Mouse (Mus musculus) embryonic facial prominence, embryonic 10.5 days (tissue): ENCODE measurements around the gene Edem3. TPM values are rescaled to one million over a fixed set of nuclear protein-coding genes. Genes with fewer than 3 reads are reported as not detected.
"Not testable (repeated sequence)": the region's sequence is repeated elsewhere in the genome, so short reads cannot be mapped to it uniquely, and the experiment has no call there.

ENCODE experiments used
- DNase-seq: peaks from one replicate; pipeline ENCODE4 v3.0.0-alpha.2; 2017; ENCODE audit warnings: low spot score
- H3K27ac ChIP-seq: fragments of 300-500 bp; sonication (generic); replicated peaks from 2 replicates; pipeline ENCODE4 v1.5.1; 2016; ENCODE audit warnings: mild to moderate bottlenecking
- H3K27me3 ChIP-seq: fragments of 300-500 bp; sonication (generic); replicated peaks from 2 replicates; pipeline ENCODE4 v1.6.1; 2016; ENCODE audit warnings: low read depth, mild to moderate bottlenecking; ENCODE audit not compliant: poor library complexity, severe bottlenecking
- H3K36me3 ChIP-seq: fragments of 300-500 bp; sonication (generic); replicated peaks from 2 replicates; pipeline ENCODE4 v1.6.1; 2016; ENCODE audit warnings: mild to moderate bottlenecking, moderate library complexity
- H3K4me1 ChIP-seq: fragments of 300-500 bp; sonication (generic); 2 replicates; pipeline ENCODE4 v1.6.1; 2016
- H3K4me3 ChIP-seq: fragments of 300-500 bp; sonication (generic); 2 replicates; pipeline ENCODE4 v1.5.1; 2016; ENCODE audit warnings: mild to moderate bottlenecking, moderate library complexity
- H3K9me3 ChIP-seq: fragments of 300-500 bp; sonication (generic); 2 replicates; pipeline ENCODE4 v1.6.1; 2016; ENCODE audit warnings: mild to moderate bottlenecking
- WGBS: fragments of 180-500 bp; shearing (Covaris S2); methylation state at CpG from one replicate; pipeline ENCODE4 v1.1.7; 2016; 5-methylcytosine and 5-hydroxymethylcytosine counted together
- polyA plus RNA-seq: library from polyadenylated mRNA; unstranded; fragments of >200 nt; fragmentation: Nextera tagmentation; extraction: Ambion mirVana; gene quantifications from 2 replicates; pipeline ENCODE4 v1.2.1, GENCODE M21; 2016

Gene Edem3
- polyA plus RNA-seq, 1 experiment from 2014 or later, result 19.1 TPM

GRCm38 (mm10) chr1:151719911-151720310 is 35.3 kb upstream of the Edem3 start:
- no peak overlapping the region for H3K4me3 ChIP-seq
- no peaks in the 10 kb centered on the region for H3K27me3 ChIP-seq
- H3K4me1 ChIP-seq, result no peaks in the 10 kb centered on the region
- H3K36me3 ChIP-seq, result no peaks in the 10 kb centered on the region
- WGBS, result 91% methylated on average over 5 of the region's 5 CpGs
- no peak for DNase-seq
- no peaks in the 10 kb centered on the region for H3K9me3 ChIP-seq
- no peak overlapping the region for H3K27ac ChIP-seq

DNA sequence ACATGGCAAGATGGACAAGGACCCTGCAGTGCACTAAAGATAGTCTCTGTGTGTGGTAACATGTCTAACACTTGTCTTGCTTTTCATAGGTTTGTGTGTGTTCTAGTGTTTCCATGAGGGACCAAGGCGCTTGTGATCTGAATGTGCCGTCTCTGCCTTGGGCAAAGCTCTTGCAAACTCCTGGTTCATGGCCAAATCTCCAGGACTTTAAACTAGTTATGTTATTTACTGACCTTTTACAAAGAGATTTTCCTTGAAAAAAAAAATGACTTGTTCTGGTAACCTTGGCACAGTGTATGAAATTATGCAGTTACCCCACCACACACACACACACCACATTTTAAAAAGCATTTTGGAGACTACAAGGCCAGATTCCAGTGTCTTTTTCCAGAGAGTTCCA is 34.6 kb upstream of the Edem3 start:
- Histone ChIP-seq H3K9me3 (no peaks in the 10 kb centered on the region), H3K27me3 (no peaks in the 10 kb centered on the region), H3K4me1 (no peaks in the 10 kb centered on the region), H3K27ac (no peak overlapping the region), H3K36me3 (no peaks in the 10 kb centered on the region), H3K4me3 (no peak overlapping the region)
- DNase-seq, result no peak
- WGBS, result 93% methylated on average over 2 of the region's 2 CpGs

GRCm38 (mm10) chr1:151721357-151721983 is 33.7 kb upstream of the Edem3 start:
- no peak overlapping the region for H3K27ac ChIP-seq
- no peak overlapping the region for H3K4me3 ChIP-seq
- peaks cover 5% of the 10 kb centered on the region; the same call in 1 of the 2 replicates for H3K4me1 ChIP-seq
- WGBS, result 85% methylated on average over 10 of the region's 10 CpGs
- H3K27me3 ChIP-seq, result no peaks in the 10 kb centered on the region
- H3K36me3 ChIP-seq, result no peaks in the 10 kb centered on the region
- DNase-seq, result no peak
- no peaks in the 10 kb centered on the region for H3K9me3 ChIP-seq

- Histone ChIP-seq H3K36me3 (no peaks in the 10 kb centered on the region), H3K4me1 (peaks cover 8% of the 10 kb centered on the region; the same call in 1 of the 2 replicates), H3K9me3 (no peaks in the 10 kb centered on the region), H3K4me3 (no peak overlapping the region), H3K27me3 (no peaks in the 10 kb centered on the region), H3K27ac (no peak overlapping the region)
- 90% methylated on average over 4 of the region's 4 CpGs for WGBS
- DNase-seq, result no peak
Observed at GRCm38 (mm10) chr1:151723771-151724170, 31.4 kb upstream of the Edem3 start.

- DNase-seq, result no peak
- no peak overlapping the region for H3K27ac ChIP-seq
- H3K9me3 ChIP-seq, result no peaks in the 10 kb centered on the region
- H3K36me3 ChIP-seq, result no peaks in the 10 kb centered on the region
- peaks cover 8% of the 10 kb centered on the region; the same call in 1 of the 2 replicates for H3K4me1 ChIP-seq
- H3K27me3 ChIP-seq, result no peaks in the 10 kb centered on the region
- 79% methylated on average over 2 of the region's 2 CpGs for WGBS
- H3K4me3 ChIP-seq, result no peak overlapping the region
Observed at GRCm38 (mm10) chr1:151725590-151725989, 29.6 kb upstream of the Edem3 start.

DNA sequence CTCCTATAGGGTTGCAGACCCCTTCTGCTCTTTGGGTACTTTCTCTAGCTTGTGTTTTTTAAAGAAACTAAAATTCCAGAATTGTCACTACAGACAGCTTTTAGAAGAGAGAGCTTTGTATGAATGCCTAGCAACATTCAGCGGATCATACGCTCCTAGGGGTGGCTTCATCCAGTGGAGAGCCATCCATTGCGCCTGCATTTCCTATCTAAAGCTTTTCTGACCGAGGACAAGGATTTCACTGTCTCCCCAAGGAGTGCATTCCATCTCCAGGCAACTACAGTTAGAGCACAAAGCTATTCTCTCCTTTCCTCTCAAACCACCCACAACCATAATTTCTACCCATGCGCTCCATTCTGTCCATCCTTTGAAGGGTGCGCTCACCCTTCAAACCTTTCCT is 28.8 kb upstream of the Edem3 start:
- Histone ChIP-seq H3K36me3 (no peaks in the 10 kb centered on the region), H3K4me3 (no peak overlapping the region), H3K27ac (no peak overlapping the region), H3K9me3 (no peaks in the 10 kb centered on the region), H3K27me3 (no peaks in the 10 kb centered on the region), H3K4me1 (peaks cover 8% of the 10 kb centered on the region; the same call in 1 of the 2 replicates)
- WGBS, result 80% methylated on average over 6 of the region's 6 CpGs
- no peak for DNase-seq

DNA sequence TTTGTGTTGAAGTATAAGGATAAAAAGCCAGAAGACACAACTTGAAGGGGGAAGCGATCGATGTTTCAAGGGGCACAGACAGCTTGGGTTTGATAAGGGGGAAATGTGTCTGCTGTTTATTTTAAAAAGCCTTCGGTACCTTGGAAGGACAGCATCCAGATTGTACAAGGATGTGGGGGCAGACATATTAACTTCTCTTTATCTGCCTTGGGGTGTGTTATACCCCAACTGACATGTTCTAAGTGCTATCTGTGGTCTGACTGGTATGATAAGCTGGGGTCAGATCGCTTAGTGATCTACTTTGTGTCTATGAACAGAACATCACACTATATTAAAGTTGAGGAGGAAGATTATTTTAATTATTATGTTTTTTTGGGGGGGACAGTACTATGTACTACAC is 27.0 kb upstream of the Edem3 start:
- H3K27ac ChIP-seq, result no peak overlapping the region
- WGBS, result 89% methylated on average over 4 of the region's 4 CpGs
- H3K27me3 ChIP-seq, result no peaks in the 10 kb centered on the region
- H3K4me1 ChIP-seq, result peaks cover 8% of the 10 kb centered on the region; the same call in 1 of the 2 replicates
- no peaks in the 10 kb centered on the region for H3K9me3 ChIP-seq
- H3K36me3 ChIP-seq, result no peaks in the 10 kb centered on the region
- no peak for DNase-seq
- no peak overlapping the region for H3K4me3 ChIP-seq

DNA sequence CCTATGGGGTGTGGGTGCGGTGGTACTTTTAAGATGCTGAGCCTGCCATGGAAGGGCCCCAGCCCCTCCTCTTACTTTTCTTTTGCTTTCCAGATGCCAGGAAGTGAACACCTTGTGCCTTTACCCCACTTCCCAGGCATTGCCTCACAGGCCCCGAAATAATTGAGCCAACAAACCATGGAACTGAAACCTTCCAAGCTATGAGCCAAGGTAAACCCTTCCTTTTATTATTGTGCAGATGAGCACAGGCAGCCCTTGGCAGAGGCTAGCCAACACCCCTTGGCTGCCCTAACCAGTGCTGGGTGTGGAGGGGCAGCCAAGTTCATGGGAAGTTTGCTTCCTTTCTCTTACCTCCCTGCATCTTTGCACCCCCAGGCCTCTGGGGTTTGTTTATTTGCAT is 18.0 kb upstream of the Edem3 start:
- 76% methylated on average over 2 of the region's 2 CpGs for WGBS

GRCm38 (mm10) chr1:151741199-151741621 is 14.0 kb upstream of the Edem3 start:
- H3K4me1 ChIP-seq, result no peaks in the 10 kb centered on the region
- H3K27ac ChIP-seq, result no peak overlapping the region
- no peaks in the 10 kb centered on the region for H3K27me3 ChIP-seq
- H3K9me3 ChIP-seq, result no peaks in the 10 kb centered on the region
- 91% methylated on average over 7 of the region's 7 CpGs for WGBS
- no peaks in the 10 kb centered on the region for H3K36me3 ChIP-seq
- no peak for DNase-seq
- H3K4me3 ChIP-seq, result no peak overlapping the region

More for the DNA sequence above, 18.0 kb upstream of the Edem3 start:
- H3K9me3 ChIP-seq, result no peaks in the 10 kb centered on the region
- H3K36me3 ChIP-seq, result no peaks in the 10 kb centered on the region
- H3K27me3 ChIP-seq, result no peaks in the 10 kb centered on the region
- no peak overlapping the region for H3K27ac ChIP-seq
- H3K4me1 ChIP-seq, result no peaks in the 10 kb centered on the region
- H3K4me3 ChIP-seq, result no peak overlapping the region
- no peak for DNase-seq

GRCm38 (mm10) chr1:151749894-151750293 is 5.3 kb upstream of the Edem3 start:
- H3K4me3 ChIP-seq, DNase-seq, H3K27ac ChIP-seq, H3K4me1 ChIP-seq, H3K9me3 ChIP-seq, H3K36me3 ChIP-seq, H3K27me3 ChIP-seq: not testable (repeated sequence)
- WGBS, result 89% methylated on average over 2 of the region's 2 CpGs

- DNase-seq, result no peak
- no peak overlapping the region for H3K27ac ChIP-seq
- H3K27me3 ChIP-seq, result no peaks in the 10 kb centered on the region
- peaks cover 27% of the 10 kb centered on the region for H3K4me1 ChIP-seq
- 69% methylated on average over 4 of the region's 4 CpGs for WGBS
- H3K9me3 ChIP-seq, result no peaks in the 10 kb centered on the region
- H3K4me3 ChIP-seq, result no peak overlapping the region
- no peaks in the 10 kb centered on the region for H3K36me3 ChIP-seq
Observed at GRCm38 (mm10) chr1:151752946-151753345, 2.2 kb upstream of the Edem3 start.

GRCm38 (mm10) chr1:151753374-151753929 is 1.7 kb upstream of the Edem3 start:
- DNase-seq, result no peak
- H3K4me3 ChIP-seq, result no peak overlapping the region
- H3K4me1 ChIP-seq, result peaks cover 30% of the 10 kb centered on the region
- H3K27me3 ChIP-seq, result no peaks in the 10 kb centered on the region
- H3K27ac ChIP-seq, result no peak overlapping the region
- H3K36me3 ChIP-seq, result no peaks in the 10 kb centered on the region
- WGBS, result 84% methylated on average over 8 of the region's 8 CpGs
- no peaks in the 10 kb centered on the region for H3K9me3 ChIP-seq

- Histone ChIP-seq H3K9me3 (no peaks in the 10 kb centered on the region), H3K4me3 (peak overlapping the region; percentile 97), H3K27me3 (no peaks in the 10 kb centered on the region), H3K27ac (no peak overlapping the region), H3K4me1 (peaks cover 30% of the 10 kb centered on the region), H3K36me3 (no peaks in the 10 kb centered on the region)
- WGBS, result 77% methylated on average over 10 of the region's 10 CpGs
- DNase-seq, result no peak
Observed at GRCm38 (mm10) chr1:151754028-151754489, 1.1 kb upstream of the Edem3 start.
